Mouse (Mus musculus) heart, adult 2 months (tissue): ENCODE results near the gene Gzmm.

ENCODE experiments used
- CTCF ChIP-seq: fragments of 200-600 bp; IDR thresholded peaks from 2 replicates; pipeline ENCODE4 v1.8.1; 2022; ENCODE audit warnings: antibody characterized with exemption, mild to moderate bottlenecking, moderate library complexity
- POLR2A ChIP-seq: fragments of 200-500 bp; IDR thresholded peaks from 2 replicates; pipeline ENCODE4 v1.6.1; 2011; ENCODE audit warnings: mild to moderate bottlenecking, low read depth, low read length, control low read depth; ENCODE audit not compliant: insufficient read depth

DNA sequence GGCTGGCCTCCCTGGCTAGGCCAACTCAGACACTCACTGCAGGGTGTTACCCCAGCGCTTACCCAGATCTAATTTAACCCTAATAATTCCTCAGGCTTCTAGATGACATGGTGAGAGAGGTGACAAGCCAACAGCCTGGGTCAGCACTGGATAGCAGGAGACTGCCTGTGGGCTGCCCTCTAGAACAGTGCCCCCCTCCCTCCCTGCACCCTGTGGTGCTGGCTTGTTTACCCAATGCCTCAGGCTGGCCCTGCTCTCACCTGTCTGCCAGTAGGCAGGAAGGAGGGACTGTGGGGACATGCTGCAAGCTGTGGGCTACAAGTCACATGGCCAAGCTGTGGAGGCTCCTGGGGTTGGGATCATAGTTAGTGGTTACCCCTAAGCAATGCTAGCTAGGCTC is 18.3 kb downstream of the Gzmm start:
- TF ChIP-seq CTCF (no peak), POLR2A (no peak)
